Mouse (Mus musculus) bone marrow, adult 2 months (tissue): ENCODE data around the gene Fgfr2.

ENCODE experiments used
- CTCF ChIP-seq: fragments of 200-500 bp; IDR thresholded peaks from 2 replicates; pipeline ENCODE4 v1.5.1; 2011; ENCODE audit warnings: low read length, control low read depth; ENCODE audit not compliant: control insufficient read depth, insufficient read depth
- POLR2A ChIP-seq: fragments of 200-500 bp; IDR thresholded peaks from 2 replicates; pipeline ENCODE4 v1.6.1; 2011; ENCODE audit warnings: low read depth, mild to moderate bottlenecking, control low read depth, low read length, borderline replicate concordance; ENCODE audit not compliant: control insufficient read depth

GRCm38 (mm10) chr7:130803251-130803825, 2319.8 kb downstream of the Fgfr2 start:
- TF ChIP-seq CTCF (no peak), POLR2A (no peak)
